Mouse (Mus musculus) stomach, postnatal 0 days (tissue): ENCODE measurements around the gene Olfr1098.

Experiments used
- CTCF ChIP-seq: IDR thresholded peaks from 2 replicates; pipeline ENCODE4 v1.5.1; 2016; ENCODE audit warnings: antibody characterized with exemption, low read depth, mild to moderate bottlenecking, moderate library complexity
- EP300 ChIP-seq: optimal IDR thresholded peaks from 2 replicates; pipeline ENCODE3; 2016; ENCODE audit warnings: antibody characterized with exemption

DNA sequence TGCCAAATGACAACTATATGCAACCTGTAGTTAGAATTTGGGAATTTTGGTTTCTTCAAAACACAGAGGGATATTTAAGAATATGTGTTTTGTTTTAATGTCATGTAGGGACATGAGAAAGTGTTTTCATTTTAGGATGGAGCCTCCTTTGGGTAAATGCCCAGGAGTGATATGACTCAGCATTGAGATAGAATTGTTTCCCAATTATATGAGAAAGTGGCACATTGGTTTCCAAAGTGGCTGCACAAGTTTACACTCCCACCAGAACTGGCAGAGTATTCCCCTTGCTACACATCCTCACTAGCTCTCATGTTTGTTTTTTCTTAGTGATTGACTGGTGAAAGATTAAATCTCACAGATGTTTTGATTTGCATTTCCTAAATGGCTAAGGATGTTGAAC, 2.2 kb upstream of the Olfr1098 start:
- TF ChIP-seq CTCF (no peak), EP300 (no peak)
